Mouse (Mus musculus): ENCODE results near the gene Tle6. TPM values are rescaled to one million over a fixed set of nuclear protein-coding genes. Genes with fewer than 3 reads are reported as not detected.

Tle6 gene
- polyA plus RNA-seq, 1 experiment from 2014 or later: 2.8 TPM

GRCm38 (mm10) chr10:81598871-81599270 lies 2.0 kb downstream of the Tle6 start:
- H3K27me3 ChIP-seq: peaks cover 73% of the 10 kb centered on the region
- no peaks in the 10 kb centered on the region for H3K36me3 ChIP-seq
- H3K4me1 ChIP-seq (replicated peaks): peaks cover 55% of the 10 kb centered on the region
- no peak for ATAC-seq
- WGBS: 64% methylated on average over 6 of the region's 6 CpGs
- H3K4me3 ChIP-seq (replicated peaks): no peak overlapping the region
- H3K27ac ChIP-seq: no peak overlapping the region
- H3K9ac ChIP-seq (replicated peaks): no peak overlapping the region
- H3K9me3 ChIP-seq: no peaks in the 10 kb centered on the region
- no peak overlapping the region for H3K4me2 ChIP-seq (replicated peaks)

DNA sequence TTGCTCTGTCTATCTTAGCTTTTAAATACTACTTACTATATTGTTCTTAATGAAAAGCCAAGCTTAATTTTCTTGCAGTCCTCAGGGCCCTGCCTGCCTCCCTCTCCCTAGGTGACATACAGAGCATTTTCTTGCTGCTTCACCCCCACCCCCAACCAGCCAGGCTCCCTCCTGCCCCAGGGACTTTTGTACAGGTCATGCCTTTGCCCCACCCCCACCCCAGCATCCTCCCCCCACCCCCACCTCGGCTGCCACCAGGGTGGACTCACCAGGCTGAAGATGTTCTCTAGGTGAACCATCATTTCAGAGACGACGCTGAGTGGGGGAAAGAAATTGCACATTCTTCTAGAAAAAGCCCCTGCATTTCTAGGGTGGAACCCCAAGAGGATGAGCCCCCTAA lies 2.5 kb downstream of the Tle6 start:
- Histone ChIP-seq H3K27ac (no peak overlapping the region), H3K27me3 (peaks cover 79% of the 10 kb centered on the region), H3K4me1 (replicated peaks) (peaks cover 55% of the 10 kb centered on the region), H3K36me3 (no peaks in the 10 kb centered on the region), H3K4me2 (replicated peaks) (no peak overlapping the region), H3K9me3 (no peaks in the 10 kb centered on the region), H3K9ac (replicated peaks) (no peak overlapping the region), H3K4me3 (replicated peaks) (no peak overlapping the region)
- 42% methylated on average over 3 of the region's 3 CpGs for WGBS
- ATAC-seq: no peak

DNA sequence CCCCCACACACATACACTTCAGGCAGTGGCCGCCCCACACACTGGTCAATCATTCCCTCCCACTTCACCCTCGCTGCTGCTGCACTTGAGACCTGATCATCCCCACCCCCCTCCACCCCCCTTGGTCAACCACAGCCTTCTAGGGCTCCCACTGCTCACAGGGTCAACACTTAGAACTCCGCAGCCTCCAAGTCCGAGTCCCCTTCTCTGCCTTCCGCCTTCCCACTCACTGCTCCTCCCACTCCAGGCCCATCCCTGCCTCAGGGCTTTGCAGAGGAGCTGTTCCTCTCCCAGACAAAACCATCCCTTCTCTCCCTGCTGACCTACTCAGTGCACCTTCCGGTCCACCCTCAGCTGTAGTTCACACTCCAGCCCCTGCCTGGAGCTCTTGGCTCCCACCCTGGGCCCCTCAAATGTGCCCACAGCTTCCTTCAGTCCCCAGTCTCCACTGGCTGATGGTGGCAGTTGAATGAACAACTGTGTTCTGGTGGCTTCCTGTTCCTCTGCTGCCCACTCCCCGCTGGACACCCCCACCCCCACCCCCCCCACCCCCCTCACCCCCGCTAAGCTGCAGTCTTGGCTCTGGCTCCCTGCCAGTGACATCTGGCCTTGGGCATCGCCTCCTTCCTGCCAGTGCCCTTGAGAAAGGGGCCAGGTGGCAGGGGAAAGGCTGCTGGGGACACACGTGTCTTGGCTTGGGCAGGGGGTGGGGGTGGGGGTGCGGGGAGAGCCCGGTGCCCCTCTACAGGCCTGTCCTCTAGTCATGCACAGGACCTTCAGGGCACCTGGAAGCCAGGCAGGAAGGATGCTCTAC lies 3.5 kb downstream of the Tle6 start:
- Histone ChIP-seq H3K4me3 (replicated peaks) (no peak overlapping the region; the same call in 1 of the 2 replicates), H3K27ac (peak overlapping the region; percentile 60), H3K36me3 (no peaks in the 10 kb centered on the region), H3K9me3 (no peaks in the 10 kb centered on the region), H3K27me3 (peaks cover 86% of the 10 kb centered on the region), H3K4me1 (replicated peaks) (peaks cover 51% of the 10 kb centered on the region), H3K4me2 (replicated peaks) (peak overlapping the region; percentile 46), H3K9ac (replicated peaks) (peak overlapping the region; percentile 56; the same call in 1 of the 2 replicates)
- peak; percentile 28 for ATAC-seq
- 11% methylated on average over 12 of the region's 12 CpGs for WGBS

GRCm38 (mm10) chr10:81596611-81597010 lies 4.3 kb downstream of the Tle6 start:
- 0% methylated on average over 10 of the region's 10 CpGs for WGBS
- H3K27me3 ChIP-seq: peaks cover 89% of the 10 kb centered on the region
- ATAC-seq: peak; percentile 8; the same call in 1 of the 2 replicates
- no peak overlapping the region; the same call in 1 of the 2 replicates for H3K4me3 ChIP-seq (replicated peaks)
- peak overlapping the region; percentile 56 for H3K9ac ChIP-seq (replicated peaks)
- no peaks in the 10 kb centered on the region for H3K36me3 ChIP-seq
- peaks cover 48% of the 10 kb centered on the region for H3K4me1 ChIP-seq (replicated peaks)
- H3K9me3 ChIP-seq: no peaks in the 10 kb centered on the region
- H3K27ac ChIP-seq: peak overlapping the region; percentile 60
- H3K4me2 ChIP-seq (replicated peaks): peak overlapping the region; percentile 46

GRCm38 (mm10) chr10:81595599-81595998 lies 5.3 kb downstream of the Tle6 start:
- peaks cover 92% of the 10 kb centered on the region for H3K27me3 ChIP-seq

DNA sequence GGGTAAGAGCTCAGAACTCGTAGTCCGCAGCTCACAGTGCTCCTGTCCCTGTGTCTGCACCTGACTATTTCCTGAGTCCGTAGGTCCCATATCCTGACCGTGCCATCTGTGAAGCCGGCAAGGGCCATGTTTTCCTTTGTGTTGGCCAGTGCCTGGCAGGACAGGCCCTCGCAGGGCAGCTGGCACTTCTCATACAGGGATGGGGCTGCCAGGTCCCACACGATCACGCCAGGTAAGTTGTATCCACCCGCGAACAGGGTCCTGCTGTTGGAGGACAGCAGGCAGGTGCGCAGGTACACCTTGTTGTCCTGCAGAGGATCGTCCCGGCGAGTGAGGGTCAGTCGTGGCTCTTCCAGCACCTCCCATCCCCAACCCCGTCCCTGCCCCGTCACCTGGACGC lies 6.9 kb downstream of the Tle6 start:
- Histone ChIP-seq H3K9ac (replicated peaks) (no peak overlapping the region), H3K9me3 (no peaks in the 10 kb centered on the region), H3K27ac (no peak overlapping the region), H3K36me3 (no peaks in the 10 kb centered on the region), H3K4me3 (replicated peaks) (no peak overlapping the region), H3K27me3 (peaks cover 88% of the 10 kb centered on the region), H3K4me1 (replicated peaks) (peaks cover 33% of the 10 kb centered on the region), H3K4me2 (replicated peaks) (no peak overlapping the region)
- whole genome bisulfite sequencing: 78% methylated on average over 18 of the region's 18 CpGs
- ATAC-seq: no peak

More at GRCm38 (mm10) chr10:81595599-81595998, 5.3 kb downstream of the Tle6 start:
- ATAC-seq: no peak
- H3K27ac ChIP-seq: no peak overlapping the region
- peak overlapping the region; percentile 41 for H3K9ac ChIP-seq (replicated peaks)
- WGBS: 42% methylated on average over 5 of the region's 5 CpGs
- peaks cover 39% of the 10 kb centered on the region for H3K4me1 ChIP-seq (replicated peaks)
- H3K9me3 ChIP-seq: no peaks in the 10 kb centered on the region
- no peak overlapping the region for H3K4me2 ChIP-seq (replicated peaks)
- no peak overlapping the region for H3K4me3 ChIP-seq (replicated peaks)
- no peaks in the 10 kb centered on the region for H3K36me3 ChIP-seq

- Histone ChIP-seq H3K4me2 (replicated peaks) (no peak overlapping the region), H3K4me3 (replicated peaks) (no peak overlapping the region), H3K4me1 (replicated peaks) (peaks cover 33% of the 10 kb centered on the region), H3K36me3 (no peaks in the 10 kb centered on the region), H3K27me3 (peaks cover 87% of the 10 kb centered on the region), H3K9ac (replicated peaks) (no peak overlapping the region), H3K9me3 (no peaks in the 10 kb centered on the region), H3K27ac (no peak overlapping the region)
- ATAC-seq: no peak
- WGBS: 74% methylated on average over 4 of the region's 4 CpGs
These were observed 7.7 kb downstream of the Tle6 start for GRCm38 (mm10) chr10:81593223-81593622.

DNA sequence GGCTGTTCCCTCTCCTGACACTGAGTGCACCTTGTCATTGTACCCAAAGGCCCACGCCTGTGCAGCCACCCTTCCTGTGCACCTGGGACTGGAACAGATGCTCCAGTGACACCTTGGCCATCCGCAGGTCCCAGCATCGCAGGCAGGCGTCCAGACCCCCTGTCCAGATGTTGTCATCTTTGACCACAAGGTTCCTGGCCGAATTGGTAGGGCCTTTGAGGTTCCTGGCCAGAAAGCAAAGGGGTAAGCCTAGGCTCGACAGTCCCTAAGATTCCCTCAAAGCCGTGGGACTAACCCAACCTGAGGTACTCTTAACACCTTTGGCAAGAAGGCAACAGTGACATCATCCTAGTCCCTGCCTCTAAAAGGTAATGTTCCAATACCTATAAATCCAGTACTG lies 8.2 kb downstream of the Tle6 start:
- no peak for ATAC-seq
- 82% methylated on average over 7 of the region's 7 CpGs for WGBS
- Histone ChIP-seq H3K27ac (no peak overlapping the region), H3K4me1 (replicated peaks) (peaks cover 27% of the 10 kb centered on the region), H3K27me3 (peaks cover 85% of the 10 kb centered on the region), H3K9ac (replicated peaks) (no peak overlapping the region), H3K4me2 (replicated peaks) (no peak overlapping the region), H3K4me3 (replicated peaks) (no peak overlapping the region), H3K9me3 (no peaks in the 10 kb centered on the region), H3K36me3 (peaks cover 3% of the 10 kb centered on the region; the same call in 1 of the 2 replicates)

DNA sequence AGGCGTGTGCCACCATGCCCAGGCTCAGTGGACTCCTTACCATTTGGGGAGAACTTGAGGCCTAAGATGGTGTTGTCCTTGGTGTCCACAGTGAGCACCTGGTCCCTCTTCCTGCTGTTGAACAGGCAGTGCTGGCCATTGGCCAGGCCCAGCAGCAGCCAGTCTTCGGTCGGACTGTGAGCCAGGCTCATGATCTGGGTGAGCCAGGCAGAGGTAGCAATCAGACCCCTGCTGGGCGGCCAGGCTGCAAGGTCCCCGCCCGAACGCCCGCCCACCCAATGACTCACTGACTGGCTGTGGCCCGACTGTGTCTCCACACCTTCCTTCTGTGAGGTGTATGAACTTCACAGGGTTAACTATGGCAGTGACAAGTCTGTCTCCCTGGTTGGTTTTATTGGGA lies 9.0 kb downstream of the Tle6 start:
- Histone ChIP-seq H3K27me3 (peaks cover 85% of the 10 kb centered on the region), H3K9ac (replicated peaks) (no peak overlapping the region), H3K9me3 (no peaks in the 10 kb centered on the region), H3K36me3 (peaks cover 5% of the 10 kb centered on the region; the same call in 1 of the 2 replicates), H3K4me2 (replicated peaks) (no peak overlapping the region), H3K27ac (no peak overlapping the region), H3K4me1 (replicated peaks) (peaks cover 19% of the 10 kb centered on the region), H3K4me3 (replicated peaks) (no peak overlapping the region)
- WGBS: 75% methylated on average over 9 of the region's 9 CpGs
- ATAC-seq: no peak

DNA sequence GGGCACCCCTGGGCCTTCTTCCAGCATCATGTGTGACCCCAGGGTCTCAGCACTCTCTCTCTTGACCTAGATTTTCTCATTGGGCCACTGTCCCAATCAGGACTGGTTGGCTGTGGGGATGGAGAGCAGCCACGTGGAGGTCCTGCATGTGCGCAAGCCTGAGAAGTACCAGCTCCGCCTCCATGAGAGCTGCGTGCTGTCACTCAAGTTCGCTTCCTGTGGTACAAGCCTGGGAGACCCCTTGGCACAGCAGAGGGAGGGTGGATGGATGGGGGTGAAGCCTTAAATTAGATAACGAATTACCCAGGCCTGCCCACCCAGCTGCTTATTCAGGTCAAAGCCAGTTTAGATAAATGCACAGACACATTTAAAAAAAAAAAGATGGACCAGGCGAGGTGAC lies 12.1 kb downstream of the Tle6 start:
- Histone ChIP-seq H3K4me2 (replicated peaks) (no peak overlapping the region), H3K27me3 (peaks cover 82% of the 10 kb centered on the region), H3K4me1 (replicated peaks) (no peaks in the 10 kb centered on the region), H3K27ac (no peak overlapping the region), H3K4me3 (replicated peaks) (no peak overlapping the region), H3K9ac (replicated peaks) (no peak overlapping the region), H3K9me3 (no peaks in the 10 kb centered on the region), H3K36me3 (peaks cover 7% of the 10 kb centered on the region; the same call in 1 of the 2 replicates)
- WGBS: 77% methylated on average over 7 of the region's 7 CpGs
- no peak for ATAC-seq

DNA sequence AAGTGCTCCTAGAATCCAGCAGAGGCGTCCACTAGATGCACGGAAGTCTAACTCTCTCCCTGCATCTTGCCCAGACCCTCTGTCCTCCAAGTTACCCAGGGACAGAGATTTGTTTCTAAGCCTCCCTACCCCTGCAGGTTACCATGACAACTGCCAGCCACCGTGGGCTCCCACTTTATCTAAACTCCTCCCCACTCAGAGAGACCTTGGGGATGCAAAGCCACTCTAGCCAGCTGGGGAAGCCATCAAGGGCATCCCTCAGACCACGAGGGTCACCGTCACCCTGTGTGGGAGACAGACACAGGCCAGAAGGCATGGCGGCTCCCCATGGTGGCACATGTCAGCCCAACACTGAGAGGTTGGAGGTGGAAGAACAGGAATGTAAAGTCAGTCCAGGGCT lies 17.5 kb downstream of the Tle6 start:
- peaks cover 7% of the 10 kb centered on the region; the same call in 1 of the 2 replicates for H3K36me3 ChIP-seq
- no peak overlapping the region for H3K4me2 ChIP-seq (replicated peaks)
- peaks cover 90% of the 10 kb centered on the region for H3K27me3 ChIP-seq
- no peak overlapping the region for H3K4me3 ChIP-seq (replicated peaks)
- H3K4me1 ChIP-seq (replicated peaks): peaks cover 20% of the 10 kb centered on the region
- ATAC-seq: no peak
- H3K9ac ChIP-seq (replicated peaks): no peak overlapping the region
- WGBS: 28% methylated on average over 6 of the region's 6 CpGs
- H3K9me3 ChIP-seq: no peaks in the 10 kb centered on the region
- no peak overlapping the region for H3K27ac ChIP-seq

DNA sequence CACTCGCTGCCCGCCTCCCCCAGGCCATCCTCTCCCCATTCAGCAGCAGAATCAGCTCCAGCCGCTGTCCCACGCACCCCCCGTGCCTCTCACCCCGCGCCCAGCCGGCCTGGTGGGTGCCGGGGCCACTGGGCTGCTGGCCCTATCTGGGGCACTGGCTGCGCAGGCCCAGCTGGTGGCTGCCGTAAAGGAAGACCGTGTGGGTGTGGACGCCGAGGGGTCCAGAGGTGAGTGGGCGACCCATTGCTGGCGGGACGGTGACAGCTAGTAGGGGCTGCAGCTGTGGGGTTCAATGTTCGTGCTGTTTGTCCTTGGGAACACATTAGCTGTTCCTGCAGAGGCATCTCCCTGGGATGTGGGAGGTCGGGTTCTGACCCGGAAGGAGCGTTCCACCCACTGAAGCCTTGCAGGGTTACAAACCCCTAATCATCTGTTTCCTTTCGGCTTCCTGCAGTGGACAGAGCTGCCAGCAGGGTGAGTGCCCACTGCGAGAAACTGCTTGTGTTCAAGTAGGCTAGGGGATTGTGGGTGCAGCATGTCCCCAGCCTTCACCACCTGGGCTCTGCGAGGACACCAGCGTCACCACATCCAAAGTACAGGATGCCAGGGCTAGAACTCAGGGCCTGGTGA lies 20.3 kb downstream of the Tle6 start:
- WGBS: 67% methylated on average over 25 of the region's 25 CpGs
- no peak for ATAC-seq
- peaks cover 93% of the 10 kb centered on the region for H3K27me3 ChIP-seq

More for the DNA sequence above, 20.3 kb downstream of the Tle6 start:
- Histone ChIP-seq H3K4me2 (replicated peaks) (no peak overlapping the region), H3K9ac (replicated peaks) (no peak overlapping the region), H3K9me3 (no peaks in the 10 kb centered on the region), H3K4me3 (replicated peaks) (no peak overlapping the region), H3K27ac (no peak overlapping the region), H3K36me3 (0 out of 2 replicates have a peak, but pooled peaks cover 2% of the 10 kb centered on the region), H3K4me1 (replicated peaks) (peaks cover 27% of the 10 kb centered on the region)
